10 mouse cellular contexts compared by ENCODE assay signal in the genomic region with DNA sequence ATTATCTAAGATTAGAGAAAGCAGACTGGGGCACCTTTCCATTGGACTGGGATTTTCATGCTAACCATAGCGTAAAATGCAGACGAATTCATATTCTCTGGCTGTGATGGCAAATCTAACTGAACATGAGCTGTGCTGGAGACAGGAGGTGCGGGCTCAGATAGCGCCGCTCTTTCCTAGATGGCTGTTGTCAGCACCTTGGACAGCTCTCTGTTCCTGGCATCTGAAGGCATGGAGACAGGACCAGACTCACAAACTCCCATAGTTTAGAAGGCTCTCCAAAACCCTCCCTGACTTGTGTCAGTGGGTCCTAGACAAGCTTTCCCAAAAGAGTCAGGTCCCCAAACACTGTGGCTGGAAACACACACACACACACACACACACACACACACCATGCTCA. TPM values are rescaled to one million over a fixed set of nuclear protein-coding genes. Genes with fewer than 3 reads are reported as not detected.
DNase-seq lines count a peak whose midpoint lies in the region; ATAC-seq and TF ChIP-seq lines count a peak whose summit lies in the region.
"Had no signal": no experiment of that assay in that cellular context is flagged by ENCODE, and none has a peak within 500 bp of the region (broad histone marks: within the 10 kb centered on the region; RNA-seq: fewer than 3 reads in every experiment).

No protein-coding gene starts in this region.

- no peak overlapping the region for H3K9ac ChIP-seq in kidney, embryonic 14.5 days (ENCODE audit: low read depth, low read length)

- no peak overlapping the region for H3K4me2 ChIP-seq in kidney, embryonic 14.5 days (replicated peaks; ENCODE audit: low read depth, low read length)

- H3K36me3 ChIP-seq in kidney, embryonic 14.5 days (ENCODE audit: control insufficient read depth, insufficient read depth, low read length) = no peaks in the 10 kb centered on the region

- peaks cover 5% of the 10 kb centered on the region; the same call in 1 of the 2 replicates for H3K9me3 ChIP-seq in kidney, embryonic 14.5 days (ENCODE audit: control insufficient read depth, low read length)

- TF ChIP-seq POLR2A in cerebellum, adult 2 months (IDR thresholded peaks at IDR 0.05; ENCODE audit: borderline replicate concordance, insufficient read depth, low read length) = no peak

- peak; percentile 27 for DNase-seq in kidney, adult 9 months
- peak; percentile 67 for DNase-seq in R1 (ENCODE audit: low read depth, low spot score)
- peak; percentile 45 to 52 for DNase-seq in adrenal gland, postnatal 36 days
- peak; percentile 67 for DNase-seq in lung, postnatal 10 days
- no peak for DNase-seq in cerebellum, adult 2 months
- DNase-seq in layer of hippocampus, adult 9-10 months (ENCODE audit: low spot score) = no peak
- no peak for DNase-seq in spleen, postnatal 36 days (ENCODE audit: low spot score in 2 of 2)
- DNase-seq: thymus, postnatal 25 days had no signal

- no peak for ATAC-seq in kidney, embryonic 14.5 days (ENCODE audit: low FRiP score, low TSS enrichment)

- WGBS in kidney, embryonic 14.5 days = 21% methylated on average over 5 of the region's 5 CpGs
- WGBS in cerebellum, adult 2 months = 18% methylated on average over 5 of the region's 5 CpGs

- TF ChIP-seq CTCF in cerebellum, adult 2 months (IDR thresholded peaks at IDR 0.05; ENCODE audit: borderline replicate concordance, insufficient read depth, low read depth, low read length) = no peak

- no peaks in the 10 kb centered on the region for H3K4me1 ChIP-seq in kidney, embryonic 14.5 days (ENCODE audit: control insufficient read depth, insufficient read depth, low read length)
- no peaks in the 10 kb centered on the region for H3K4me1 ChIP-seq in cerebellum, adult 2 months (ENCODE audit: control insufficient read depth, insufficient read depth, low read length)

- H3K4me3 ChIP-seq in kidney, embryonic 14.5 days (ENCODE audit: low read length) = no peak overlapping the region
- H3K4me3 ChIP-seq in cerebellum, adult 2 months (replicated peaks; ENCODE audit: insufficient read depth, low read depth, low read length) = no peak overlapping the region
- H3K4me3 ChIP-seq: erythroblast, embryonic 14.5 days had no signal

- no peak overlapping the region for H3K27ac ChIP-seq in kidney, embryonic 14.5 days (ENCODE audit: low read depth, low read length)
- no peak overlapping the region for H3K27ac ChIP-seq in cerebellum, adult 2 months (ENCODE audit: insufficient read depth, low read length)

- H3K27me3 ChIP-seq in kidney, embryonic 14.5 days (ENCODE audit: control insufficient read depth, insufficient read depth, low read length) = no peaks in the 10 kb centered on the region
- H3K27me3 ChIP-seq in cerebellum, adult 2 months (ENCODE audit: control insufficient read depth, insufficient read depth, low read length) = no peaks in the 10 kb centered on the region

RNA-seq across cellular contexts. Expression of gene Tmem132c, which starts 49.7 kb away (rescaled TPM):
- polyA plus RNA-seq in kidney, embryonic 14.5 days (2014; fragmentation: Nextera tagmentation; extraction: Ambion mirVana) = 0.71 and 0.77 TPM in 2 replicates
- total RNA-seq in adrenal gland, postnatal 36 days (2021) = under 1 TPM; 0.72 to 0.73 TPM
- 14.0 TPM in 2 replicates for polyA plus RNA-seq in cerebellum, adult 2 months (2012; rRNA removed)
- polyA plus RNA-seq: erythroblast, embryonic 14.5 days had no signal

Comparison
In these comparisons a context has a peak if more than half of its experiments do, and no peak if none do; other contexts are left out.
1. DNase-seq: peak in kidney, adult 9 months (single experiment), R1 (single experiment), adrenal gland, postnatal 36 days (2 of 2) and lung, postnatal 10 days (single experiment); none in cerebellum, adult 2 months (0 of 2), layer of hippocampus, adult 9-10 months (single experiment) and spleen, postnatal 36 days (0 of 2).